Mouse (Mus musculus) embryonic stem cell, embryonic (primary cell): ENCODE data around the gene Nop9.

ENCODE experiments used
- CTCF ChIA-PET, 4 experiments: fragments of 300-600 bp in 2 of 4; fragments of 350-600 bp in 2 of 4; sonication (Branson Sonifier 250); formaldehyde crosslinking; loops; one replicate each; lab custom pipeline; 2022; ENCODE audit warnings: inconsistent platforms in 2 of 4; lab: Charles Lee
- POLR2A ChIA-PET, 4 experiments: fragments of 300-600 bp in 2 of 4; fragments of 350-600 bp in 2 of 4; sonication (Branson Sonifier 250); formaldehyde crosslinking; loops; one replicate each; lab custom pipeline; 2022; ENCODE audit warnings: antibody characterized with exemption in 4 of 4, inconsistent platforms in 1 of 4; lab: Charles Lee

Nop9 gene

DNA sequence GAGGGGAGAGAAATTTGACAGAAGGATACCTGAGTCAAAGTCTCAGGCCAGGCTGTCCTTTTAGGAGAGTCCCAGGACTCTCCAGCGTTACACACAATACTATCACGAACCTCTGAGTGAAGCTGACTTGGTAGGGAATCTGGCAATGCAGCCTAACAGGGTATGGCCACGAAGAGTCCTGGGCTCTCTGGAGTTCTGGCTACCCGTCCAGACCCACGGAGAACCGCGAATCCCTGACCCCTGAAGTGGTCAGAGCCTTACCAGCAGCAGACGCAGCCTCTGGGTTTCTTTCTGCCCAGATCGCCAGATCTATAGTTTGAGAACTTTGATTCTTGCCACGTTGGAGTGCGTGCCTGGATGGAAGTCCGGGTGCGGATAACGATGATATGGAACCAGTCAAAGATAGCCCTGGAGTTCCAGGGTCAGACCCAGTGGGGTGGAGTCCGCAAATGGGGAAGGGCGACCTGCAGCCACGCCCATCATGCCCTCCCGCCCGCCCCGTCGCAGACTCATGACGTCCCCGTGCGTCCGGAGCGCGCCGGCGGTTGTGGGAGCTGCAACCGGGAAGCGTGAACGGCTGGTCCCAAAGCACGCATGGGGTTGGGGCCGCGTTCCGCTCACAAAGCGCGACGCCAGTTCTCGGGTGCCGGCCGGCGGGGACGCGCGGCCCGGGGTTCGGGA, at the start of gene Nop9, which contains the start of gene Dhrs1:
TSS of gene Nop9 (plus strand) at position 514 of the 681 bp plus-strand sequence.
TSS of gene Dhrs1 (minus strand) at position 511 of the 681 bp plus-strand sequence.
- ChIA-PET POLR2A (interaction anchor here in 3 of 4 experiments (0.6 to 4.4 kb wide), 24 partner anchors 9 to 234 kb away, joined by 3 to 34 read pairs (median 4); partner anchors contain the start of genes Tinf2 (in 3 of the 3), Gmpr2 (in 2 of the 3), Mdp1 (in 2 of the 3) and Nedd8 (in 2 of the 3)), CTCF (interaction anchor here in 3 of 4 experiments (0.5 to 3.2 kb wide), 18 partner anchors 12 to 1218 kb away, joined by 3 to 45 read pairs (median 4); partner anchors contain the start of genes Tinf2 (in 2 of the 3), A730061H03Rik (in 1 of the 3), Ltb4r2 (in 1 of the 3) and Psme2 (in 1 of the 3))

DNA sequence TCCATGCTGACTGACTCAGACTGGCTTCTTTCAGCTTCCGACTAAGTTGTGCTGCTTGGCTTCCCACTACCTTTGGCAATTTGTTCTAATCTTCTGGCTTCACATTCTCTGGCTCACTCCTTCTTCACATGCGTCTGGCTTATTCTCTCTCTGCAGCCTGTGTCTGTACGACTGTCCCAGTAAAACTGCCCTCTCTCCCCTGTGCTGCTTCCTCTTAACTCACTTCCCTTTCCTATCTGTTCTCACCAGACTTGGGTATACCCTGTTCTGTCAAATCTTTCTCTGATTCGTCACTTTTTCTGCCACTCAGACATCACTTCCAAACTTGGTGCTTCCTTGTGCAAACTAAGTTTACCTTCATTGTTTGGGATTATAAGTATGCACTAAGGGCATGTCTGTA, 48.3 kb upstream of the Nop9 start:
- ChIA-PET POLR2A (interaction anchor here in 3 of 4 experiments (0.7 to 2.0 kb wide), 5 partner anchors 11 to 25 kb away, joined by 3 to 9 read pairs (median 4); partner anchors contain the start of gene Rabggta (in 2 of the 3)), CTCF (interaction anchor here in 2 of 4 experiments (0.5 to 0.7 kb wide), 3 partner anchors 49 to 437 kb away, joined by 4 to 6 read pairs (median 5); partner anchors contain the start of genes Dhrs1 (in 1 of the 2) and Nop9 (in 1 of the 2))

DNA sequence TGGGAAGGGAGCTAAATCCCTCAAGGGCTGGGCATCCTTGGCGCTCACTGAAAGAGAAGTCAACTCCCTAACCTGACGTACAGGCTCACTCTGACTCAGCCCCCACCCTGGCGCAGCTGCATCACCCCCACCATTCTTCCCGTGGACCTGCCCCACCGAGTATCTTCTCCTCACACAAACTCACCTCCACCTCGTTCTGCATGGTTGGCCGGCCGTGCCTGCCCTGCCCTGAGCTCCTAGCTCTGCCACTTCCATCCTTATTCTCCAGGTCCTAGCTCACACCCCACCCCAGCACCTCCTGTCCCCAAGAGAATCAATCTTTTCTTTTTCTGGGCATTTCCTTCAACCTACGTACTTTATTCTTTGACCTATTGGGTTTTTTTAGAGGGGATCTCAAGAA, 44.4 kb upstream of the Nop9 start:
- ChIA-PET CTCF (interaction anchor here in 3 of 4 experiments (0.6 to 2.5 kb wide), 7 partner anchors 11 to 129 kb away, joined by 3 to 8 read pairs (median 4); partner anchors contain the start of gene Tinf2 (in 1 of the 3)), POLR2A (interaction anchor here in 3 of 4 experiments (0.9 to 15.0 kb wide), 24 partner anchors 10 to 199 kb away, joined by 3 to 268 read pairs (median 8); partner anchors contain the start of genes Tgm1 (in 3 of the 3), Rabggta (in 2 of the 3), Tinf2 (in 2 of the 3) and A730061H03Rik (in 1 of the 3))

DNA sequence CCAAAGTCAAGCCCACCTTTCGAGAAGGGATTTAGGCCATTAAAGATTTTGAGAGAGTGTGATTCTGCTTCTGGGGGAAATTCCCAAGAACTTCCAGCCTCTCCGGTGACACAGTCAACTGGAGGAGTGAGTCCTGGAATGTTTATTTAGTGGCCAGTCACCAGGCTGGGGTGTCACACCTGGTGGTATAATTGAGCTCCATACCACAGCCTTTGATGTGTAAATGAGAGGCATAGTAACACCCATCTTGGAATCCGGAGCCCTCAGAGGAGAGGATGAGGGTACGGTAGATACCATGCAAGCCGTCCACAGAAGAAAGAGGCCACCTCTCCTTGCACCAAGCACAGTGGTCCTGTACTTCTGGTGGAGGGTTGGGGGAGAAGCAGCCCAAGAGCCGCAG, 42.7 kb upstream of the Nop9 start:
- CTCF ChIA-PET: interaction anchor here in 2 of 4 experiments (0.8 to 2.5 kb wide), 5 partner anchors 9 to 42 kb away, joined by 3 to 8 read pairs (median 3); partner anchors contain the start of genes Dhrs1 (in 1 of the 2), Nop9 (in 1 of the 2), Rabggta (in 1 of the 2) and Tinf2 (in 1 of the 2)
- POLR2A ChIA-PET: interaction anchor here (0.8 to 15.0 kb wide), 29 partner anchors 9 to 171 kb away, joined by 3 to 268 read pairs (median 7); partner anchors contain the start of genes Rabggta (in 3 of the 4), Gmpr2 (in 2 of the 4), Nedd8 (in 2 of the 4) and Rec8 (in 2 of the 4)

DNA sequence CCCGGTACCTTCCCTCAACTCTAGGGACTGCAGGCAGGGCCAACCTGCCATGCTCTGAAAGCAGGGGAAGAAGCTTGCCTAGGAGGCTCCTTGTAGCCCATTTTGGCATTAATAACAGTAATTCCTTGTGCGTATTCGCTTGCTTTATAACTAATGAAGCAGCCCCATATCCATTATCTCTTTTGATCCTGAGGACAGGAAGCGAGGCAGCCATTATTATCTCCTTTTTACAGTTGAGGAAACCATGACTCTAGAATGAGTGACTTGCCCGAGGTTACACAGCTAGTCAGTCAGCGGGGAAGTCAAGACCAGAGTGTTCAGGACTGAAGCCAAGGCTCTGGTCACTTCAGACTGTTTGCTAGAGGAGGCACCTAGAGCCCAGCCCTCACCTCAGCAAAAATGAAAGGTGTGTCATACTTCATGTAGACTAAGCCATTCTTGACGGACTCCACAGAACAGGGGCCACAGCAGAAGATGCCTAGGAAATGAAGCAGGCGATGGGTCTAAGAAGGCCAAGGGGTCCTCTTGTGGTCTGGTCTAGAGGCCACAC, 39.4 kb upstream of the Nop9 start:
- CTCF ChIA-PET: interaction anchor here in 1 of 4 experiments (0.5 kb wide), 1 partner anchor 257 kb away, joined by 6 read pairs; no protein-coding TSS in a partner anchor
- POLR2A ChIA-PET: interaction anchor here (0.6 to 15.0 kb wide), 11 partner anchors 11 to 38 kb away, joined by 3 to 268 read pairs (median 4); partner anchors contain the start of genes Rabggta (in 4 of the 4), Gmpr2 (in 2 of the 4), Nedd8 (in 2 of the 4) and Tgm1 (in 1 of the 4)

DNA sequence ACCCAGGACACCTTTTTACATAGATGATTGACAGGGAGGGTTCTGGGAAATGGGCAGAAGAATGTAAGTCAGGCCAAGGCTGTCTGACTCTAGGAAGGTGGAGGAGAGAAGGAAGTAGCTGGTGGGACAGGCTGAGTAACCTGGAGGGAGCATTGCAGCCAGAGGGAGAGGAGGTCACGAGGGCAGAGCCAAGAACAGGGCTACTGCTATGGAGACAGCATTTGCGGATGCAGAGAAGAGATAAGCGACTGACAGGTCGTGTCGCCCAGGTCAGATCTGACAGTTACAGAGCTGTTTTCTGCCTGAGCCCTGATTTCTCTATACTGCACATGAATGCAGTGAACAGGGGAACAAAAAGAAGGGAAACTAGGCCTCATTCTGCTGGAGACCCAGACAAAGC, 38.1 kb upstream of the Nop9 start:
- CTCF ChIA-PET: no interaction called here
- POLR2A ChIA-PET: interaction anchor here in 2 of 4 experiments (0.7 to 15.0 kb wide), 11 partner anchors 10 to 164 kb away, joined by 3 to 268 read pairs (median 4); partner anchors contain the start of genes Rabggta (in 2 of the 2), Gmpr2 (in 1 of the 2), Mdp1 (in 1 of the 2) and Nedd8 (in 1 of the 2)

DNA sequence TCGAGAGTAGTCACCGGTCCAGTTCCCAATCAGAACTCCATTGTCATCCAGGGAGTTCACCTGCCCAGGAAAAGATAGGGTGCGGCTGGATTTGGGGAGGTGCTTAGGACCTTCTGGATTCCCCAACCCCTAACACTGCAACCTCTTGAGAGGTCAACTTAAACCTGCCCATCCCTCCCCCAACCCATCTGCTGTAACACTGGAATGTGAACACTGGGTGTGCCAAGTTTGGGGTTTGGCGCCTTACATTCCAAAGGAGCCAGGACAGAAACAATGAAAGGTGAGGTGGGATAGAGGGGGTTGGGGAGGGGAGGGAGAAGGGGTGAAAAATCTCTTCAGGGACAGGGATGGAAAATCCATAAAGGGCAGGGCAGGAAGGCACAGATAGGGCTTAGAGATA, 36.0 kb upstream of the Nop9 start:
- CTCF ChIA-PET: no interaction called here
- POLR2A ChIA-PET: interaction anchor here in 2 of 4 experiments (0.6 to 15.0 kb wide), 7 partner anchors 10 to 144 kb away, joined by 3 to 268 read pairs (median 3); partner anchors contain the start of genes Rabggta (in 2 of the 2), Gmpr2 (in 1 of the 2), Nedd8 (in 1 of the 2) and Tgm1 (in 1 of the 2)

DNA sequence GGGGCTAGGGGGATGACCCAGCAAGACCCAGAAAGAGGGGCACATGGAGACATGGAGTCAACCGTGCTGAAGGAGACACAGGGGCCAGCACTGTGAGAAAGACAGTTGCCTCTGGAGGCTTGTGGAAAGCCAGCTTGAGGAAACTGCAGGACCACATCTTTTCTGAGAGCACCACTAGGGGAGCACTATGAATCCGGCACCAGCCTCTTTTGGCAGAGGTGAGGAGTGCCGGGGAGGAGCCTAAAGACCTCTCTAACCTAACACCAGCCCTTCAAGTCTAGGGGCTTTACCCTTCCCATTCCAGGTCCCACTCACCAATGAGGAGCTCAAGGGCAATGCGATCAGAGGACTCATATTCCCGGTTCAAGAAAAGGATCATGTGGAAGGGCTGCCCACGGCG, 33.7 kb upstream of the Nop9 start:
- ChIA-PET POLR2A (interaction anchor here (0.7 to 15.0 kb wide), 30 partner anchors 7 to 171 kb away, joined by 3 to 268 read pairs (median 4); partner anchors contain the start of genes Nedd8 (in 3 of the 4), Rabggta (in 3 of the 4), Gmpr2 (in 2 of the 4) and Mdp1 (in 2 of the 4)), CTCF (interaction anchor here (0.5 to 3.3 kb wide), 11 partner anchors 9 to 233 kb away, joined by 3 to 21 read pairs (median 3); partner anchors contain the start of genes Rabggta (in 2 of the 4), A730061H03Rik (in 1 of the 4), Dcaf11 (in 1 of the 4) and Dhrs4 (in 1 of the 4))

DNA sequence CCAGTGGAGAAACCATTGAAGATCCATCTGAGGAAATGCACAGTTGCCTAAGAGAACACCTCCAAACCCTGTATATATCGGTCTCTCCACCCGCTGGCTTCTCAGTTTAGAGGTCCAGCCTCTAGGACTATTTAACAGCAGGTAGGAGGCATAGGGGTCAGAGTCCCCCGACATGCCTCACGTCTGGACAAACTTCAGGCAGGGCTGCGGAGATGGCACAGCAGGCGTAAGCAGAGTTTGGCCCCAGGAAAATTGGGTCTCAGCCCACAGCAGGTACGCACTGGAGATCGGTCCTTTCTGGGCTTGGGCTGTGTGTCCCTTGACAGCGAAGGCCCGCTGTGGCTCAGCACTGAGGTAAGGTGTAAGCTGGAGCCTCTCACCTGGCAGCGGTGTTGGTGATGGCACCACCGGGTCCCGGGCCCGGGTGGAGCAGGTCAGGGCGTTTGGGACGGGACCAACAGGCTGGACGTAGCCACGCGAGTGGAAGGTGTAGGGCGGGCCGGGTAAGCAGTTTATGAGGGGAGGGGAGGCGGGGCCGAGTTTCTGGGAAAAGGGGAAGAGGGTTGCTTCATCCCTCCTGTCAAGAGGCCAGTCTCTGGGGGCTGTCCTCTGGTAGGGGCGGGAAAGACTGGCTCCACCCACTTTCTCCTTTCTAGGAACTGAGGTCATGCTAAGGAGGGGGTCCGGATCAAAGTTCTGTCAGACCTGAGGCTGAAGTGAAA, 32.3 kb upstream of the Nop9 start:
- ChIA-PET POLR2A (interaction anchor here (0.6 to 15.0 kb wide), 23 partner anchors 6 to 156 kb away, joined by 3 to 268 read pairs (median 4); partner anchors contain the start of genes Rabggta (in 4 of the 4), Gmpr2 (in 2 of the 4), Nedd8 (in 2 of the 4) and Psme2 (in 2 of the 4)), CTCF (interaction anchor here in 3 of 4 experiments (0.6 to 3.3 kb wide), 3 partner anchors 8 to 122 kb away, joined by 4 to 21 read pairs (median 9); partner anchors contain the start of genes Psme2 (in 1 of the 3) and Rabggta (in 1 of the 3))

DNA sequence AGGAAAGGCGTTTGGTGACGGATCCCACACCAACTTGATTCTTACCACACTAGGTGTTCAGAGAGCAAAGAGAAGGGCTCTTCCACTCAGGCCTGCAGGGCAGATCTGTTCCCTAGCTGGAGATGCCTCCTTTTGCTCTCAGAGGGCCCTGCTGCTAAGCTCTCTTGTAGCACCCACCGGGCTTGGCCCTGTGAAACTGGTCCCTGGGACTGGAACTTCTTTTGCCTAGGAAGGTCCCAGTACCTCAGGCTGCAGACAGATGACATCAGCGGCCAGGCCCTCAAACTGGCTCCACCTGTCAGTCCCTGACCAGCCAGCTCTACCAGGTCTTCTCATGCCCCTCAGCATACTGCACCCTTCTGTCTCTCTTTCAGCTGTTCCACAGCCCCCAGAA, 31.8 kb upstream of the Nop9 start, which contains the start of gene Tgm1:
TSS of gene Tgm1 (minus strand) at position 198 of the 394 bp plus-strand sequence.
- POLR2A ChIA-PET: interaction anchor here (0.6 to 15.0 kb wide), 23 partner anchors 5 to 245 kb away, joined by 3 to 268 read pairs (median 4); partner anchors contain the start of genes Rabggta (in 4 of the 4), Gmpr2 (in 2 of the 4), Nedd8 (in 2 of the 4) and Dhrs1 (in 1 of the 4)
- CTCF ChIA-PET: interaction anchor here in 3 of 4 experiments (0.6 to 3.3 kb wide), 5 partner anchors 8 to 212 kb away, joined by 3 to 21 read pairs (median 3); partner anchors contain the start of genes Psme2 (in 1 of the 3) and Rabggta (in 1 of the 3)

DNA sequence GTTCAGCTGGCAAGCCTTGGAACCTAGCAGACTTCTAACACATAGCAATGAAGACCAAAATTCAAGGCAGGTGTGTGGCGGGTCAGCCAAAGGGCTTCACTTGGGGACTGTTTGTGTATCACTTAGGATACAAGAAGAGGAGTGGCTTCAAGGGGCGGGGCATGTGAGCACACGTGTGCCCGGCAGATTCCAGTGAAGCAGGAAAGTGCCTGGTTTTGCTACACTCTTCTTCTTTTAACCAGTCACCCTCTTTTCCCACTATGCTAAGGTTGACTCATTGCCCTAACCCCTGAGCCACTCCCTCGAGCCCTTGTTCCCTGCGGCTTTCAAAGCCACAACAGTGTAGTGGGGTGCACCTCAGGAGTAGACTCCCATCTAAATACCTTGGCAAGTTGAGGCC, 30.6 kb upstream of the Nop9 start:
- POLR2A ChIA-PET: interaction anchor here in 2 of 4 experiments (0.6 to 12.1 kb wide), 8 partner anchors 8 to 810 kb away, joined by 3 to 268 read pairs (median 4); partner anchors contain the start of genes Gmpr2 (in 1 of the 2), Nedd8 (in 1 of the 2), Tgm1 (in 1 of the 2) and Tinf2 (in 1 of the 2)
- CTCF ChIA-PET: interaction anchor here in 3 of 4 experiments (0.7 to 1.0 kb wide), 3 partner anchors 28 to 107 kb away, joined by 3 to 5 read pairs (median 4); no protein-coding TSS in a partner anchor

DNA sequence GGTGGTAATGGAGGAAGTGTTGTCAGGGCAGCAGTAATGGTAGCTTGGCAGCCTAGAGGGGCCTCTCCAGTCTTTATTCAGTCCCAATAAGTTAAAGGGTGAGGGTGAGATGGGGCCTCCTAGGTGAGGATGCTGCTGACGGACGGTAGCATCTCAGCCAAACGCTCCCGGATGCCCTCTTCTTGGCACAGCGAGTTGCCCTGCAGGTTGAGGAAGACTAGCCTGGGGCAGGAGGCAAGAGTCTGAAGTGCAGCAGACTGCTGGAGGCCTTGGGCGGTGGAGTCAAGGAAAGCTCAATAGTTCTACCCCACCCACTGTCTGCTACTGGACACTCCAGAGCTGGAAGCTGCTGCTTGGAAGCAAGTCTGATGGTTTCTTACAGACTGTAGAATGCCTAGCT, 29.2 kb upstream of the Nop9 start:
- POLR2A ChIA-PET: interaction anchor here in 2 of 4 experiments (1.0 to 12.1 kb wide), 4 partner anchors 10 to 45 kb away, joined by 3 to 268 read pairs (median 4); partner anchors contain the start of genes Gmpr2 (in 1 of the 2), Nedd8 (in 1 of the 2) and Tgm1 (in 1 of the 2)
- CTCF ChIA-PET: no interaction called here

DNA sequence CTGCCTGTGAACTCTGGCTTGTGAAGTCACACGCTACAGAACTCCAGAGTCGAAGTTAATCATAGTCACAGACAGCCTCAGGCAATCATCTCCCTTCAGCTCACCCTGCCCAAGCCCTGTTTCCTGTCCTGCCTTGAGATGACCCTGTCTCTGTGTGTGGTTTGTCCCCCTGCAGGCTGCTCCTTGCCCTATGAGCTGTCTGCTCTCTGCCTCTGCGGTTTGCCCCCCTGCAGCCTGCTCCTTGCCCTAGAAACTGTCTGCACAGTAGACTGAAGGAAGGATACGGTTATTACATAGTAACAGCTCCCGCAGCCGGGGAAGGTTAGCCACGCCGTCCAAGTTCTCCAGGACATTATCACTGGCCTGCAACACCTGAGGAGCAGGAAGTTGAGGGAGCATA, 28.6 kb upstream of the Nop9 start:
- ChIA-PET CTCF (no interaction called here), POLR2A (interaction anchor here in 2 of 4 experiments (1.0 to 12.1 kb wide), 3 partner anchors 10 to 45 kb away, joined by 4 to 268 read pairs (median 5); partner anchors contain the start of genes Gmpr2 (in 1 of the 2), Nedd8 (in 1 of the 2) and Tgm1 (in 1 of the 2))

DNA sequence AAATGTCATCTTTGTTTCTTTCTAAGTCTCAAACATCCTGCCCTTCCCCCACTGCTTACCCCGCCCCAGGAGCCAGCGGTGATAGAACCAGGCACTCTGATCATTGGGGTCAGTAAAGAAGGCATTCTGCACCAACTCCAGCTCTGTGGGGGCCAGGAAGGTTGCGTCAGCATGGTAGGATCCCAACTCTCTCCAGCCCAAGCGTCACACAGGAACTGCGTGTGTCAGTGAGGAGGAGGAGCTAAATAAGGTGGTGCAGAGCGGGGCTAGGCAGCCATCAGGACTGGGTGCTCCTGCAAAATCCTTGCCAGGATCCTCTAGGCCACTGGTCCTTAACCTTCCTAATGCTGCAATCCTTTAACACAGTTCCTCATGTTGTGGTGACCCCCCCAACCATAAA, 25.8 kb upstream of the Nop9 start:
- CTCF ChIA-PET: interaction anchor here in 3 of 4 experiments (0.6 to 1.7 kb wide), 5 partner anchors 16 to 121 kb away, joined by 3 to 4 read pairs (median 4); partner anchors contain the start of genes Dhrs1 (in 1 of the 3), Mdp1 (in 1 of the 3) and Nop9 (in 1 of the 3)

DNA sequence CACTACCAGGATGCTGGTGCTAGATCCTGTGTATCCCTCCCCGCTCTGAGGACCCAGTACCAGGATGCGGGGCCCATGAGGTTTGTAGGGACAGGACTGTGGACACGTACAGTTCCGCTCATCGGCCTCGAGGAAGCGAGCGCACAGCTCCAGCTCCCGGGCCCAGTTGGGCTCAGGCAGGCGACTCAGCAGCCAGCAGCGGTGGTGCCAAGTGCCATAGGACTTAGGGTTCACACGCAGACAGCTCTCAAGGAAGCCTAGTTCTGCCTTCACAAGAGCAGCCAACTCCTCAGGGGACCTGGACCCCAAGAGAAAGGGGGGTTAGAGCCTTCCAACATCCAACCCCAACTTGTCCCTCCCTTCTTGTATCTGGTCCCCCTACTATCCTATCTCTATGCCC, 24.8 kb upstream of the Nop9 start:
- ChIA-PET CTCF (interaction anchor here (0.5 to 2.2 kb wide), 16 partner anchors 9 to 796 kb away, joined by 3 to 21 read pairs (median 5); partner anchors contain the start of genes Dhrs1 (in 1 of the 4), Dhrs4 (in 1 of the 4), Gmpr2 (in 1 of the 4) and Ltb4r2 (in 1 of the 4)), POLR2A (interaction anchor here (0.6 to 12.1 kb wide), 57 partner anchors 9 to 808 kb away, joined by 3 to 268 read pairs (median 5); partner anchors contain the start of genes A730061H03Rik (in 3 of the 4), Gmpr2 (in 3 of the 4), Nedd8 (in 3 of the 4) and Ltb4r2 (in 2 of the 4))

More for the DNA sequence above, 25.8 kb upstream of the Nop9 start:
- POLR2A ChIA-PET: interaction anchor here (0.5 to 12.1 kb wide), 35 partner anchors 10 to 241 kb away, joined by 3 to 268 read pairs (median 5); partner anchors contain the start of genes Gmpr2 (in 3 of the 4), Nedd8 (in 3 of the 4), Psme2 (in 2 of the 4) and Rnf31 (in 2 of the 4)
